Mouse (Mus musculus) stomach, embryonic 16.5 days (tissue): ENCODE measurements around the gene 9230102O04Rik. TPM values are rescaled to one million over a fixed set of nuclear protein-coding genes. Genes with fewer than 3 reads are reported as not detected.
A peak's percentile ranks its signal among the peaks of the same experiment; 100 is the strongest.

Experiments used
- ATAC-seq: fragments of 200-750 bp; cut with Nextera tagmentation; 2 replicates; pipeline ENCODE4 v1.8.0; 2017; ENCODE audit warnings: moderate number of reproducible peaks, moderate TSS enrichment; ENCODE audit not compliant: insufficient read depth, low FRiP score
- H3K27ac ChIP-seq: fragments of 300-500 bp; sonication (generic); 2 replicates; pipeline ENCODE4 v1.5.1; 2014; ENCODE audit warnings: low read length
- H3K27me3 ChIP-seq: fragments of 300-500 bp; sonication (generic); 2 replicates; pipeline ENCODE4 v1.6.1; 2014; ENCODE audit warnings: low read length, control low read depth, mixed read lengths; ENCODE audit not compliant: control insufficient read depth, insufficient read depth
- H3K36me3 ChIP-seq: fragments of 300-500 bp; sonication (generic); 2 replicates; pipeline ENCODE4 v1.6.1; 2014; ENCODE audit warnings: low read length; ENCODE audit not compliant: control insufficient read depth, insufficient read depth
- H3K4me1 ChIP-seq: fragments of 300-500 bp; sonication (generic); 2 replicates; pipeline ENCODE4 v1.6.1; 2014; ENCODE audit warnings: low read length, control low read depth, mixed read lengths; ENCODE audit not compliant: control insufficient read depth, insufficient read depth
- H3K4me2 ChIP-seq: fragments of 300-500 bp; sonication (generic); 2 replicates; pipeline ENCODE4 v1.6.1; 2014; ENCODE audit warnings: low read depth, low read length, mixed read lengths
- H3K4me3 ChIP-seq: fragments of 300-500 bp; sonication (generic); replicated peaks from 2 replicates; pipeline ENCODE4 v1.5.1; 2014; ENCODE audit warnings: mild to moderate bottlenecking, low read length
- H3K9ac ChIP-seq: fragments of 300-500 bp; sonication (generic); 2 replicates; pipeline ENCODE4 v1.6.1; 2014; ENCODE audit warnings: low read length
- H3K9me3 ChIP-seq: fragments of 300-500 bp; sonication (generic); replicated peaks from 2 replicates; pipeline ENCODE4 v1.6.1; 2016; ENCODE audit warnings: low read length, control low read depth; ENCODE audit not compliant: control insufficient read depth
- WGBS: fragments of 180-500 bp; shearing (Covaris S2); extraction: QIAGEN DNeasy Blood & Tissue Kit; methylation state at CpG from one replicate; pipeline ENCODE4 v1.1.7; 2014; 5-methylcytosine and 5-hydroxymethylcytosine counted together
- polyA plus RNA-seq: library from polyadenylated mRNA; unstranded; fragments of >200 nt; fragmentation: Nextera tagmentation; extraction: Ambion mirVana; gene quantifications from 2 replicates; pipeline ENCODE4 v1.2.1, GENCODE M21; 2015

The 9230102O04Rik gene
- polyA plus RNA-seq, 1 experiment from 2014 or later = not detected

DNA sequence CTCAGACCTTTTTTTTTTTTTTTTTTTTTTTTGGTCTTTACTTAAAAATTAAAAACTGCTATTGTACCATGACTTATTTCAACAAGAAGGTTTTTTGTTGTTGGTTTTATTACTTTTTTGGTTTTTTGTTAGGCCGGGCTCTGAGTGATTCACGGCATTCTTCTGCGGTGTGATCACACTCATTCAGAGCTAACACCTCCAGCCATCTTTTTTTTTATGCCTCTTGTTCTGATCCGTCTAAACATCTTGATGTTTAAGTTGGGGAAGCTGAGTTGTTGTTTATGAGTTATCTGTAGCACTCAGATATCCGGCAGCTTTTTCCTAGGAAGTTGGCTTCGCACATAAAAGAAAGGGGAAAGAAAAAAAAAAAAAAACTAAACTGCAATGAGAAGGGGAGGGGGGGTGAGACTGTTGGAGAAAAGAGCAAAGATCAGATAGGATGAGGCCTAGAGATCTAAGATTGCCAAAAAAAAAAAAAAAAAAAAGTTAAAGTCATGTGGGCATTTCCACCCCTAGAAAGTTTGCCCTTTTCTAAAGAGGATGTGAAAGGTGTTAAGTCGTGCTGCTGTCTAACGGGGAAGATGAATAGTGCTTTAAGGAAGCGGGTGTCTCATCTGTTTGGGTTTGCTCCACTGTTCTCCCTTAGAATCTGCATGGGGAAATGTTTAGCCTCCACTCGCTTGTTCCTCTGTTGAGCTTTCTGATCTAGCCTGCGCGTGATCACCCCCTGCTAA, 22.1 kb downstream of the 9230102O04Rik start:
- H3K27ac ChIP-seq = no peak overlapping the region
- peaks cover 20% of the 10 kb centered on the region for H3K27me3 ChIP-seq
- no peaks in the 10 kb centered on the region for H3K9me3 ChIP-seq
- H3K9ac ChIP-seq = no peak overlapping the region
- ATAC-seq = no peak
- 58% methylated on average over 12 of the region's 12 CpGs for WGBS
- H3K4me2 ChIP-seq = no peak overlapping the region
- H3K36me3 ChIP-seq = no peaks in the 10 kb centered on the region
- H3K4me1 ChIP-seq = no peaks in the 10 kb centered on the region
- H3K4me3 ChIP-seq = no peak overlapping the region

DNA sequence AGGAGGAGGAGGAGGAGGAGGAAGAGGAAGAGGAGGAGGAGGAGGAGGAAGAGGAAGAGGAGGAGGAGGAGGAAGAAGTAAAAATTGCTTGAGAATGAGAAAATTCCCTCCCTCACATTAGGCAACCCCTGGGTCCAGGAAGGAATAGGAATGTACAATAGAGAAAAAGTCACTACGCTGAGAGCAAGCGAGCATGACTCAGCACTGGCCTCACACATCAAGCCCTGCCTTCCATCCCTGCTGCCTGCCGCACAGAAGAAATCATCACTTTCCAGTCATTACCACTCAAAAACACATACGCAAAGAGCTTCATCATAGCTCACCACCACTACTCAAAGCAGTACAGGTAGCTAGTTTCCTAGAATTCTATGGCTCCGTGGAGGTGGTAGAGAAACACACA, 28.6 kb downstream of the 9230102O04Rik start:
- Histone ChIP-seq H3K9me3 (no peaks in the 10 kb centered on the region), H3K9ac (no peak overlapping the region), H3K27ac (no peak overlapping the region), H3K4me3 (no peak overlapping the region), H3K36me3 (no peaks in the 10 kb centered on the region), H3K4me2 (no peak overlapping the region), H3K27me3 (no peaks in the 10 kb centered on the region), H3K4me1 (no peaks in the 10 kb centered on the region)
- WGBS = 67% methylated on average over 5 of the region's 5 CpGs
- no peak for ATAC-seq

DNA sequence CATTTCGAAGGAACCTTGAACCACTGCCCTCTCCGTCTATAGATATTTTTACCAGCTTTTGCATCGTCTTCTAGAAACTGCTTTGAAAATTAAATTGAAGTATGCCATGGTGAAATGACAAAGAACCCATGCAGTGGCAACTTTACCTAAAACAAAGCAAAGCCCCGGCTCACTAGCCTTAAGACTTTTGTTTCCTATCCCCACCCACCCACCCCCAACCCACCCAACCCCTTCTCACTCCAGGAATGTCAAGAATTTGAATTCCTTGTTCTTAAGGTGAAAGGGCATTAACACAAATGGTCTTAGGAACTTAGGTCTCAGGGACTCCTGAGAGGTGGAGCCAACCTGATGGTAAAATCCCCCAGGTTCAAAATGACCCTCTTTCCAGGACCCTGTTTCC, 33.5 kb downstream of the 9230102O04Rik start:
- Histone ChIP-seq H3K36me3 (no peaks in the 10 kb centered on the region), H3K4me2 (no peak overlapping the region), H3K4me3 (no peak overlapping the region), H3K27me3 (no peaks in the 10 kb centered on the region), H3K27ac (no peak overlapping the region), H3K9ac (no peak overlapping the region), H3K9me3 (no peaks in the 10 kb centered on the region), H3K4me1 (0 out of 2 replicates have a peak, but pooled peaks cover 3% of the 10 kb centered on the region)
- WGBS = 56% methylated on average over 4 of the region's 4 CpGs
- no peak for ATAC-seq

DNA sequence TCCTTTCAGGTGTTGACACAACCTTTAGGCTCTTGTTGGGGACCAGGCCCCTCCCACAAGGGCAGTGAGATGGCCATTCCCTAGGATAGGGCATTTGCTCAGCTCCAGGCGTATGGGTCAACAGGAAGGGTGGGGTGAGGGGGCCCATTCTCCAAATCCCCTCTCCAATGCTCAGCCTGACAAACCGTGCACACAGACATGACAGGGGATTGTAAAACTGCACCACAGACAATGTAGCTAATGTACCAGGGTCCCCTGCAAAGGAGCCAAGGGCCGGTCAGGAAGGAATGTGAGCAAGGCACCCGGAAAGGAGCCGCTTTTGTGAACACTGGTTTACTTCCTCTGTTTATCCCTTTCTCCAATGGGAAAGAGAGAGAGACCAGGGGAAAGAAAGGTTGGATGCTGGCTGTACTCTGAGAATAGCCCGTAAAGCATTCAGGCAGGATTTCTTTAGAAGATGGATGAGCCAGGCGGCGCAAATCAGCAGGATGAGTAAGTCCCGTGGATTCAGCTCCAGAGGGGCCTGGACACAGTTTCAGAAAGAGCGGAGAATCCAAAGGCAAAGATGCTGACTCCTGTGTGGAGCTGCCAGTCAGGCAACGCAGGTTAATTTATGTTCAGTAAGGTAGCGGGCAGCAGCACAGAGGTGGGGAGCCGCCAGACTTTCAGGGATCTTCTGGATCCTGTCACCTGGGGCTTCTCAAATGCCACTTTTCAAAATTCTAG, 36.3 kb downstream of the 9230102O04Rik start:
- WGBS = 29% methylated on average over 13 of the region's 13 CpGs
- Histone ChIP-seq H3K4me3 (no peak overlapping the region), H3K9me3 (no peaks in the 10 kb centered on the region), H3K27ac (no peak overlapping the region), H3K36me3 (no peaks in the 10 kb centered on the region), H3K9ac (no peak overlapping the region), H3K4me1 (0 out of 2 replicates have a peak, but pooled peaks cover 3% of the 10 kb centered on the region), H3K27me3 (no peaks in the 10 kb centered on the region), H3K4me2 (0 out of 2 replicates have a peak overlapping the region, but pooled peaks have one; percentile 9)
- no peak for ATAC-seq

DNA sequence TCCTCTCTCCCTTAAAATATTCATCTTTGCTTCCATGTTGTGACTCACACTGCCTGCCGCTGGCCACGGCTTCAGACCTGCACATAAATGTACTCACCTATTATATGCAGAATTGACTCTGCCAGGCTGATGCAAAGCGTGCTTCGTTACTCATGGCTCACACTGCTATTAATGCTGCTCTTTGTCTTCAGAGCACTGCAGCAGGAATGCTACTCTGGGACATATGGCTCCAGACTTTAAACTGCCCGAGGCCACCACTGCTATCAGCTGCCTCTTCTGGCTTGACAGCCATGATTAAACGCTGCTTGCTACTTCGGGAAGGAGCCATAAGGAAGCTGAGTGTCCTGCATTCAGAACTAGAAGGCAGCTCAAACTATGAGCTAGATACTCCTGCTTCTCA, 54.1 kb downstream of the 9230102O04Rik start:
- Histone ChIP-seq H3K4me2 (no peak overlapping the region), H3K4me3 (no peak overlapping the region), H3K4me1 (no peaks in the 10 kb centered on the region), H3K9me3 (no peaks in the 10 kb centered on the region), H3K9ac (no peak overlapping the region), H3K27me3 (no peaks in the 10 kb centered on the region), H3K27ac (no peak overlapping the region), H3K36me3 (no peaks in the 10 kb centered on the region)
- ATAC-seq = no peak
- 49% methylated on average over 7 of the region's 7 CpGs for WGBS

DNA sequence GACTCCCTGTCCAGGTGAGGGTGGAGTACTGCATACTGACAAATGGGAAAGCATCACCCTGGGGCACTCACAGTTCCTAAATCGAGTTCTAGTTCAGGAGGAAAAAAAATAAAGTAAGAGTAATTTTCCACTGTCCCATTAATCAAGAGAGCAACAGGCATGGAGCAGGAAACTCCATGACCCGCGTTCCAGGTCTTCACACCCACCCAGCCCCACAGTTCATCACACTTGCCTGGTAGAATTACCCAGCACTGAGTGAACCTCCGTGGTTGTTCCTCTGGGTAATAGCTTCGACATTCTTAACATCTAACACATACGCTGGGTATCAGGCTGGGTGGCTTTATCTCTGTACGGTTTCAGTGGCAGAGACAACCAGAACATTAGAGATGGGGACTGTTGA, 55.6 kb downstream of the 9230102O04Rik start:
- no peak for ATAC-seq

More for the DNA sequence above, 55.6 kb downstream of the 9230102O04Rik start:
- H3K4me1 ChIP-seq = no peaks in the 10 kb centered on the region
- H3K36me3 ChIP-seq = no peaks in the 10 kb centered on the region
- H3K9ac ChIP-seq = no peak overlapping the region
- no peak overlapping the region for H3K4me3 ChIP-seq
- no peaks in the 10 kb centered on the region for H3K27me3 ChIP-seq
- 70% methylated on average over 7 of the region's 7 CpGs for WGBS
- H3K9me3 ChIP-seq = no peaks in the 10 kb centered on the region
- H3K27ac ChIP-seq = no peak overlapping the region
- no peak overlapping the region for H3K4me2 ChIP-seq

Other genes with a start within 250 kb of the 9230102O04Rik start
- not detected in 2 replicates for gene 4930412O13Rik, start 8.3 kb downstream of the 9230102O04Rik start, polyA plus RNA-seq
- gene Gata3, start 494 bp upstream of the 9230102O04Rik start, polyA plus RNA-seq = 3.2 and 3.6 TPM in 2 replicates
- gene Taf3, start 159.1 kb upstream of the 9230102O04Rik start, polyA plus RNA-seq = 9.8 and 10.2 TPM in 2 replicates
- gene Atp5c1, start 191.0 kb upstream of the 9230102O04Rik start, polyA plus RNA-seq = 595 and 642 TPM in 2 replicates
- gene Kin, start 191.1 kb upstream of the 9230102O04Rik start, polyA plus RNA-seq = 25.6 and 27.9 TPM in 2 replicates
- 19.6 and 20.3 TPM in 2 replicates for gene Itih2, start 241.9 kb upstream of the 9230102O04Rik start, polyA plus RNA-seq